Mouse (Mus musculus) spleen, postnatal 4 days (tissue): ENCODE measurements around the gene Lpp.

Experiments
- DNase-seq, 2 experiments: peaks; one replicate each; pipeline ENCODE4 v3.0.0; 2022; ENCODE audit warnings: low spot score in 2 of 2

Lpp gene

GRCm38 (mm10) chr16:24392651-24393555 is at the start of gene Lpp:
Gene Lpp (plus strand): TSS chr16:24393507.
- DNase-seq, result peak; percentile 25 to 66

GRCm38 (mm10) chr16:24347582-24348411 is 45.5 kb upstream of the Lpp start:
- no peak for DNase-seq

GRCm38 (mm10) chr16:24350306-24350705 is 43.0 kb upstream of the Lpp start:
- DNase-seq, result no peak

GRCm38 (mm10) chr16:24350751-24351150 is 42.6 kb upstream of the Lpp start:
- DNase-seq, result no peak

- no peak for DNase-seq
Measured at GRCm38 (mm10) chr16:24351811-24352210, 41.5 kb upstream of the Lpp start.

GRCm38 (mm10) chr16:24353816-24354215 is 39.5 kb upstream of the Lpp start:
- no peak for DNase-seq

GRCm38 (mm10) chr16:24361667-24362066 is 31.6 kb upstream of the Lpp start:
- no peak for DNase-seq

GRCm38 (mm10) chr16:24364030-24364687 is 29.1 kb upstream of the Lpp start:
- no peak for DNase-seq

- DNase-seq, result no peak
Measured at GRCm38 (mm10) chr16:24365900-24366299, 27.4 kb upstream of the Lpp start.

GRCm38 (mm10) chr16:24367071-24367470 is 26.2 kb upstream of the Lpp start:
- DNase-seq, result no peak

GRCm38 (mm10) chr16:24367506-24367905 is 25.8 kb upstream of the Lpp start:
- no peak for DNase-seq

- no peak for DNase-seq
Measured at GRCm38 (mm10) chr16:24376478-24376877, 16.8 kb upstream of the Lpp start.

- no peak for DNase-seq
Measured at GRCm38 (mm10) chr16:24390596-24390995, 2.7 kb upstream of the Lpp start.

- DNase-seq, result no peak
Measured at GRCm38 (mm10) chr16:24391111-24391510, 2.2 kb upstream of the Lpp start.

- DNase-seq, result no peak
Measured at GRCm38 (mm10) chr16:24391901-24392300, 1.4 kb upstream of the Lpp start.

GRCm38 (mm10) chr16:24393556-24394210 is 376 bp downstream of the Lpp start:
- peak; percentile 29 to 77 for DNase-seq

GRCm38 (mm10) chr16:24394211-24394991 is 1.1 kb downstream of the Lpp start:
- no peak for DNase-seq

GRCm38 (mm10) chr16:24395100-24395499 is 1.8 kb downstream of the Lpp start:
- no peak for DNase-seq

- DNase-seq, result no peak
Measured at GRCm38 (mm10) chr16:24396504-24396903, 3.2 kb downstream of the Lpp start.

- DNase-seq, result no peak
Measured at GRCm38 (mm10) chr16:24398476-24398875, 5.2 kb downstream of the Lpp start.

GRCm38 (mm10) chr16:24398893-24399292 is 5.6 kb downstream of the Lpp start:
- no peak for DNase-seq
